Mouse (Mus musculus) MEL (cell line): ENCODE measurements around the gene B3gnt6.

Experiments
- CTCF ChIP-seq, 3 experiments: IDR thresholded peaks in 2 of 3; conservative IDR thresholded peaks in 1 of 3; 2 replicates each; pipeline ENCODE4 v1.5.1; 2011 to 2012; ENCODE audit warnings: low read length in 3 of 3, low read depth in 2 of 3, mild to moderate bottlenecking in 2 of 3, improper control_type of control experiment in 1 of 3, inconsistent platforms in 1 of 3, mixed read lengths in 1 of 3, moderate library complexity in 1 of 3; ENCODE audit not compliant: control insufficient read depth in 1 of 3, insufficient read depth in 1 of 3, poor library complexity in 1 of 3, severe bottlenecking in 1 of 3
- E2F4 ChIP-seq: IDR thresholded peaks from 2 replicates; pipeline ENCODE4 v1.6.1; 2011; ENCODE audit warnings: low read depth, low read length, improper control_type of control experiment, borderline replicate concordance
- EP300 ChIP-seq, 2 experiments: IDR thresholded peaks; 2 replicates each; pipeline ENCODE4 v1.6.1; 2011; ENCODE audit warnings: improper control_type of control experiment in 2 of 2, low read length in 2 of 2, low read depth in 1 of 2, mild to moderate bottlenecking in 1 of 2
- MEF2A ChIP-seq: IDR thresholded peaks from 2 replicates; pipeline ENCODE4 v1.6.1; 2014; ENCODE audit warnings: low read depth, mild to moderate bottlenecking, inconsistent platforms, low read length, improper control_type of control experiment; ENCODE audit not compliant: poor library complexity, insufficient replicate concordance, severe bottlenecking; ENCODE audit errors: extremely low read depth
- NRF1 ChIP-seq: IDR thresholded peaks from 2 replicates; pipeline ENCODE4 v1.6.1; 2014; ENCODE audit warnings: low read depth, mild to moderate bottlenecking, inconsistent platforms, low read length, improper control_type of control experiment, moderate library complexity; ENCODE audit not compliant: poor library complexity, insufficient read depth, severe bottlenecking
- POLR2A ChIP-seq, 2 experiments: IDR thresholded peaks; 2 replicates each; pipeline ENCODE4 v1.6.1; 2011 to 2012; ENCODE audit warnings: low read length in 2 of 2, mild to moderate bottlenecking in 2 of 2, control low read depth in 1 of 2, improper control_type of control experiment in 1 of 2, low read depth in 1 of 2, moderate library complexity in 1 of 2; ENCODE audit not compliant: control insufficient read depth in 1 of 2, insufficient read depth in 1 of 2, poor library complexity in 1 of 2
- TAL1 ChIP-seq: IDR thresholded peaks from 2 replicates; pipeline ENCODE4 v1.6.1; 2012; ENCODE audit warnings: mild to moderate bottlenecking, inconsistent platforms, low read length, moderate library complexity, mixed read lengths
- ZMIZ1 ChIP-seq: IDR thresholded peaks from 2 replicates; pipeline ENCODE4 v1.6.1; 2012; ENCODE audit warnings: low read depth, mild to moderate bottlenecking, inconsistent platforms, low read length, improper control_type of control experiment, moderate library complexity

DNA sequence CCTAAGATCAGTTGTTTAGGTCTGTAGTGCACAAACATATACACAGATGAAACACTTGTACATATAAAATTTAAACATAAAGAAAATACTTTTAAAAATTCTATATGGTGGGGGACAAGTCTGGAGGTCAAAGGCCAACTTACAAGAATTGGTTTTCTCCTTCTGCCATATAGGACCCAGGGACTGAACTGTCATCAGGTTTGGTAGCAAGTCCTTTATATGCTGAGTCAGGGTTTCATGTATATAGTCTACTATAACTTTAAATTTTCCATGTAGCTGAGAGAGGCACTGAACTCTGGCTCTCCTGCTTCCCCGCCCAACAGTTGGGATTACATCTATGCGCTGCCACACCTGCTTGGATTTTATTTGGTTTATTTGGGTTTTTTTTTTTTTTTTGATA lies 11.0 kb downstream of the B3gnt6 start:
- TF ChIP-seq POLR2A (IDR thresholded peaks at IDR 0.05; ENCODE audit: control insufficient read depth in 1 of 2, insufficient read depth in 1 of 2, low read depth in 1 of 2, low read length in 2 of 2, poor library complexity in 1 of 2) (no peak), EP300 (IDR thresholded peaks at IDR 0.05; ENCODE audit: low read depth in 1 of 2, low read length in 2 of 2) (no peak), CTCF (IDR thresholded peaks at IDR 0.05 in 2 of 3, conservative IDR thresholded peaks at IDR 0.05 in 1 of 3; ENCODE audit: control insufficient read depth in 1 of 3, insufficient read depth in 1 of 3, low read depth in 2 of 3, low read length in 3 of 3, poor library complexity in 1 of 3, severe bottlenecking in 1 of 3) (no peak), E2F4 (no peak), ZMIZ1 (no peak), NRF1 (no peak), MEF2A (no peak), TAL1 (no peak)
